Mouse (Mus musculus): ENCODE data around the gene Nfya.

The Nfya gene

DNA sequence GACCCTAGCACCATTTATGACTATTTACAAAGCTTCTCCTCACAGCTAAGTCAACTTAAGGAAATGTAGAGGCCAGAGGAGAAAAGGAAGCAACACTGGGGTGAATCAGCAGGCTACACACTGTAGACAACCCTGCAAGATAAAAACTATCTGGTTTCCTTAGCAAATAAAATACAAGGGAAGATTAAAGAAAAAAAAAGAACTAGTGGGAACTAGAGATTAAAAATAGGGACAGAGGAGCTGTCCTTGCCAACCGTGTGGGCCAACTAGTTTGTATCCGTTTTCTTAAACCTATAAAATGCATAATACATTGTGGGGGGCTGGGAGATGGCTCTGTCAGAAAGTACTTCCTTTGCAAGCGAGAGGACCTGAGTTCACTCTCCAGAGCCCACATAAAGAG is 67.8 kb downstream of the Nfya start:
- no peak for DNase-seq (ENCODE audit: low read depth)

DNA sequence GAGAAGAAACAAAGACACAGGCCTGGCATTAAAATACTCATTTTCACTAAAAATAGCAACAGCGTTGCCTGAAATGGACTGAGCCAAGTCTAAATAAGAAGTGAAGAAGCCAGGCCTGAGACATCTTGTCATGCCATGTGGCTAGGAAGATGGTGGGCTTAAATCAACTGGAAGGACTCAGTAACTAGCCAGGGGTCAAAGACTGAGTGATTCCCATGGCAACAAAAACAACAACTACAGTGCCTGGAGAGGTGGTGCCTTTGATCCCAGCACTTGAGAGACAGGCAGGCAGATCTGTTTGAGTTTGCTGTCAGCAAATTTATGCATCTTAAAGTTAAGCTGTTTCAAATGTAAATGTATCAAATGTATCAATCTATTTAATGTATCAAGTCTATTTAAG is 69.4 kb downstream of the Nfya start:
- DNase-seq (ENCODE audit: low read depth), result no peak

All from NIH3T3 (cell line).